12 mouse cellular contexts compared by ENCODE assay signal in genomic region chr2:181313006-181313343, GRCm38 (mm10). TPM values are rescaled to one million over a fixed set of nuclear protein-coding genes. Genes with fewer than 3 reads are reported as not detected.
DNase-seq lines count a peak whose midpoint lies in the region; ATAC-seq and TF ChIP-seq lines count a peak whose summit lies in the region.
"Had no signal": no experiment of that assay in that cellular context is flagged by ENCODE, and none has a peak within 500 bp of the region (broad histone marks: within the 10 kb centered on the region; RNA-seq: fewer than 3 reads in every experiment).

No protein-coding gene starts in this region.

- H3K27me3 ChIP-seq in embryonic facial prominence, embryonic 15.5 days = peaks cover 58% of the 10 kb centered on the region
- no peaks in the 10 kb centered on the region for H3K27me3 ChIP-seq in hindbrain, embryonic 16.5 days (replicated peaks; ENCODE audit: control insufficient read depth, insufficient read depth, low read length)
- H3K27me3 ChIP-seq in stomach, embryonic 15.5 days (replicated peaks) = peaks cover 30% of the 10 kb centered on the region

- no peak overlapping the region for H3K9ac ChIP-seq in embryonic facial prominence, embryonic 15.5 days
- H3K9ac ChIP-seq in hindbrain, embryonic 16.5 days (ENCODE audit: low read depth, low read length) = peak overlapping the region; percentile 89
- no peak overlapping the region for H3K9ac ChIP-seq in stomach, embryonic 15.5 days
- H3K9ac ChIP-seq: liver, postnatal 0 days had no signal

- intact Hi-C loops in left cerebral cortex, adult 2 months (cut with DNase I) = no loop called here
- intact Hi-C loops in left cerebral cortex, postnatal 10 days (cut with DNase I) = no loop called here

- no peak overlapping the region for H3K4me2 ChIP-seq in embryonic facial prominence, embryonic 15.5 days (replicated peaks)
- H3K4me2 ChIP-seq in hindbrain, embryonic 16.5 days (ENCODE audit: low read length) = peak overlapping the region; percentile 86
- no peak overlapping the region for H3K4me2 ChIP-seq in stomach, embryonic 15.5 days

- 15% methylated on average over 5 of the region's 5 CpGs for WGBS in embryonic facial prominence, embryonic 15.5 days
- 9% methylated on average over 5 of the region's 5 CpGs for WGBS in hindbrain, embryonic 16.5 days
- 14% methylated on average over 5 of the region's 5 CpGs for WGBS in stomach, embryonic 15.5 days

- H3K36me3 ChIP-seq in embryonic facial prominence, embryonic 15.5 days = no peaks in the 10 kb centered on the region
- H3K36me3 ChIP-seq in hindbrain, embryonic 16.5 days (ENCODE audit: control insufficient read depth, insufficient read depth, low read length) = peaks cover 10% of the 10 kb centered on the region
- H3K36me3 ChIP-seq in stomach, embryonic 15.5 days = no peaks in the 10 kb centered on the region

- H3K4me1 ChIP-seq in embryonic facial prominence, embryonic 15.5 days = peaks cover 8% of the 10 kb centered on the region
- peaks cover 14% of the 10 kb centered on the region for H3K4me1 ChIP-seq in hindbrain, embryonic 16.5 days (ENCODE audit: control insufficient read depth, insufficient read depth, low read depth, low read length)
- peaks cover 8% of the 10 kb centered on the region; the same call in 1 of the 2 replicates for H3K4me1 ChIP-seq in stomach, embryonic 15.5 days

- H3K27ac ChIP-seq in left cerebral cortex, adult 2 months = peak overlapping the region; percentile 99
- no peak overlapping the region for H3K27ac ChIP-seq in embryonic facial prominence, embryonic 15.5 days (replicated peaks)
- H3K27ac ChIP-seq in hindbrain, embryonic 16.5 days (ENCODE audit: low read depth, low read length) = peak overlapping the region; percentile 86
- H3K27ac ChIP-seq in stomach, embryonic 15.5 days = no peak overlapping the region

- no peaks in the 10 kb centered on the region for H3K9me3 ChIP-seq in embryonic facial prominence, embryonic 15.5 days (replicated peaks)
- H3K9me3 ChIP-seq in hindbrain, embryonic 16.5 days (ENCODE audit: control insufficient read depth, low read length) = no peaks in the 10 kb centered on the region
- no peaks in the 10 kb centered on the region for H3K9me3 ChIP-seq in stomach, embryonic 15.5 days

- no peak for ATAC-seq in embryonic facial prominence, embryonic 15.5 days (ENCODE audit: insufficient number of reproducible peaks, low FRiP score, low TSS enrichment, low read depth)
- peak; percentile 7; the same call in 1 of the 2 replicates for ATAC-seq in hindbrain, embryonic 16.5 days
- ATAC-seq in stomach, embryonic 15.5 days (ENCODE audit: insufficient read depth, low FRiP score, low read depth) = no peak
- ATAC-seq: CD4-positive, CD25-positive, alpha-beta regulatory T cell, adult 4 months; liver, postnatal 0 days had no signal

- no peak for TF ChIP-seq CTCF in left cerebral cortex, adult 2 months (IDR thresholded peaks at IDR 0.05)

- H3K4me3 ChIP-seq in left cerebral cortex, adult 2 months = peak overlapping the region; percentile 72
- H3K4me3 ChIP-seq in embryonic facial prominence, embryonic 15.5 days (replicated peaks) = peak overlapping the region; percentile 21; the same call in 1 of the 2 replicates
- peak overlapping the region; percentile 73 for H3K4me3 ChIP-seq in hindbrain, embryonic 16.5 days (ENCODE audit: low read length)
- H3K4me3 ChIP-seq in stomach, embryonic 15.5 days (replicated peaks) = 0 out of 2 replicates have a peak overlapping the region, but pooled peaks have one; percentile 19

- DNase-seq in left cerebral cortex, adult 2 months (ENCODE audit: extremely low spot score in 1 of 2, low spot score in 2 of 2) = no peak
- DNase-seq in left cerebral cortex, postnatal 10 days (ENCODE audit: extremely low spot score in 1 of 2, low spot score in 2 of 2) = no peak
- DNase-seq in Muller cell, postnatal 12 days (ENCODE audit: inconsistent ontology term) = no peak
- no peak for DNase-seq in gastrocnemius, adult 8-10 months (ENCODE audit: low spot score in 2 of 2)
- no peak for DNase-seq in layer of hippocampus, postnatal 25 days (ENCODE audit: extremely low spot score in 1 of 2, low spot score in 1 of 2)
- DNase-seq: kidney, adult 8-10 months; liver, postnatal 0 days had no signal

RNA-seq across cellular contexts. Expression of gene Stmn3, which starts 1.3 kb away (rescaled TPM):
- total RNA-seq in left cerebral cortex, adult 2 months (2021) = 100 to 1,000 TPM; 633 to 653 TPM
- total RNA-seq in left cerebral cortex, postnatal 10 days (2021) = 1,000 to 10,000 TPM; 1,052 to 1,067 TPM
- 16.2 and 24.7 TPM in 2 replicates for polyA plus RNA-seq in embryonic facial prominence, embryonic 15.5 days (2015; fragmentation: Nextera tagmentation; extraction: Ambion mirVana)
- polyA plus RNA-seq in hindbrain, embryonic 16.5 days (2015; fragmentation: Nextera tagmentation; extraction: Ambion mirVana) = 1,680 and 1,967 TPM in 2 replicates
- polyA plus RNA-seq in stomach, embryonic 15.5 days (2015; fragmentation: Nextera tagmentation; extraction: Ambion mirVana) = 37.6 and 39.0 TPM in 2 replicates
- total RNA-seq in gastrocnemius, adult 8-10 months (2022) = not detected
- total RNA-seq in layer of hippocampus, postnatal 25 days (2021) = 100 to 1,000 TPM; 567 to 677 TPM
- polyA plus RNA-seq: CD4-positive, CD25-positive, alpha-beta regulatory T cell, adult 4 months; liver, postnatal 0 days; testis, adult 2 months had no signal

RNA-seq across cellular contexts. Expression of gene Rtel1, which starts 6.6 kb away (rescaled TPM):
- total RNA-seq in left cerebral cortex, adult 2 months (2021) = 10 to 100 TPM; 26.1 to 38.5 TPM
- 10 to 100 TPM; 41.1 to 46.6 TPM for total RNA-seq in left cerebral cortex, postnatal 10 days (2021)
- 35.5 and 40.8 TPM in 2 replicates for polyA plus RNA-seq in embryonic facial prominence, embryonic 15.5 days (2015; fragmentation: Nextera tagmentation; extraction: Ambion mirVana)
- polyA plus RNA-seq in hindbrain, embryonic 16.5 days (2015; fragmentation: Nextera tagmentation; extraction: Ambion mirVana) = 33.7 and 38.2 TPM in 2 replicates
- 35.4 and 39.2 TPM in 2 replicates for polyA plus RNA-seq in stomach, embryonic 15.5 days (2015; fragmentation: Nextera tagmentation; extraction: Ambion mirVana)
- total RNA-seq in gastrocnemius, adult 8-10 months (2022) = 10 to 100 TPM in 1 of 4 experiments, 1 to 10 TPM in 3; 8.4 to 12.9 (median 9.0) TPM
- total RNA-seq in layer of hippocampus, postnatal 25 days (2021) = 10 to 100 TPM; 27.3 to 34.9 TPM

RNA-seq across cellular contexts. Expression of gene Gmeb2, which starts 25.1 kb away (rescaled TPM):
- total RNA-seq in left cerebral cortex, adult 2 months (2021) = 10 to 100 TPM; 27.1 to 27.3 TPM
- total RNA-seq in left cerebral cortex, postnatal 10 days (2021) = 10 to 100 TPM; 15.5 to 17.6 TPM
- 14.7 and 14.8 TPM in 2 replicates for polyA plus RNA-seq in embryonic facial prominence, embryonic 15.5 days (2015; fragmentation: Nextera tagmentation; extraction: Ambion mirVana)
- 13.0 and 15.6 TPM in 2 replicates for polyA plus RNA-seq in hindbrain, embryonic 16.5 days (2015; fragmentation: Nextera tagmentation; extraction: Ambion mirVana)
- polyA plus RNA-seq in stomach, embryonic 15.5 days (2015; fragmentation: Nextera tagmentation; extraction: Ambion mirVana) = 12.2 and 13.2 TPM in 2 replicates
- 1 to 10 TPM; 6.8 to 9.8 (median 7.9) TPM for total RNA-seq in gastrocnemius, adult 8-10 months (2022)
- 10 to 100 TPM; 16.7 to 21.1 TPM for total RNA-seq in layer of hippocampus, postnatal 25 days (2021)

RNA-seq across cellular contexts. Expression of gene Zgpat, which starts 51.8 kb away (rescaled TPM):
- total RNA-seq in left cerebral cortex, adult 2 months (2021) = 10 to 100 TPM; 80.3 to 80.5 TPM
- 10 to 100 TPM; 55.9 to 60.5 TPM for total RNA-seq in left cerebral cortex, postnatal 10 days (2021)
- 43.2 and 44.3 TPM in 2 replicates for polyA plus RNA-seq in embryonic facial prominence, embryonic 15.5 days (2015; fragmentation: Nextera tagmentation; extraction: Ambion mirVana)
- polyA plus RNA-seq in hindbrain, embryonic 16.5 days (2015; fragmentation: Nextera tagmentation; extraction: Ambion mirVana) = 75.0 and 83.7 TPM in 2 replicates
- polyA plus RNA-seq in stomach, embryonic 15.5 days (2015; fragmentation: Nextera tagmentation; extraction: Ambion mirVana) = 36.2 and 38.5 TPM in 2 replicates
- 10 to 100 TPM in 2 of 4 experiments, 1 to 10 TPM in 2; 9.3 to 11.2 (median 10.3) TPM for total RNA-seq in gastrocnemius, adult 8-10 months (2022)
- total RNA-seq in layer of hippocampus, postnatal 25 days (2021) = 10 to 100 TPM; 64.9 to 73.6 TPM

RNA-seq across cellular contexts. Expression of gene Arfrp1, which starts 52.2 kb away (rescaled TPM):
- total RNA-seq in left cerebral cortex, adult 2 months (2021) = 10 to 100 TPM; 45.2 to 51.2 TPM
- total RNA-seq in left cerebral cortex, postnatal 10 days (2021) = 10 to 100 TPM; 39.8 to 44.2 TPM
- 65.2 and 65.3 TPM in 2 replicates for polyA plus RNA-seq in embryonic facial prominence, embryonic 15.5 days (2015; fragmentation: Nextera tagmentation; extraction: Ambion mirVana)
- polyA plus RNA-seq in hindbrain, embryonic 16.5 days (2015; fragmentation: Nextera tagmentation; extraction: Ambion mirVana) = 83.5 and 87.2 TPM in 2 replicates
- polyA plus RNA-seq in stomach, embryonic 15.5 days (2015; fragmentation: Nextera tagmentation; extraction: Ambion mirVana) = 58.6 and 62.4 TPM in 2 replicates
- total RNA-seq in gastrocnemius, adult 8-10 months (2022) = 10 to 100 TPM; 20.9 to 25.1 (median 23.8) TPM
- total RNA-seq in layer of hippocampus, postnatal 25 days (2021) = 10 to 100 TPM; 41.0 to 47.0 TPM

Comparison
In these comparisons a context has a peak if more than half of its experiments do, and no peak if none do; other contexts are left out.
1. H3K27ac ChIP-seq: peak in left cerebral cortex, adult 2 months (single experiment) and hindbrain, embryonic 16.5 days (single experiment); none in embryonic facial prominence, embryonic 15.5 days (single experiment) and stomach, embryonic 15.5 days (single experiment).
2. H3K4me3 ChIP-seq: peak in every context shown above with its lines; median percentile 73 in hindbrain, embryonic 16.5 days; 72 in left cerebral cortex, adult 2 months; 21 in embryonic facial prominence, embryonic 15.5 days; 19 in stomach, embryonic 15.5 days.
3. RNA of gene Stmn3, which starts 1.3 kb away (total RNA-seq): 1,052 to 1,067 TPM in left cerebral cortex, postnatal 10 days, 567 to 677 TPM in layer of hippocampus, postnatal 25 days and 633 to 653 TPM in left cerebral cortex, adult 2 months; not detected in gastrocnemius, adult 8-10 months; every median in the first group is over 100 times any median in the second.